Mouse (Mus musculus) left cerebral cortex, adult 9 months (tissue): ENCODE measurements around the gene Ms4a10.

Source experiments
- DNase-seq, 2 experiments: peaks; one replicate each; pipeline ENCODE4 v3.0.0; 2022; ENCODE audit warnings: low spot score in 2 of 2

The Ms4a10 gene

GRCm38 (mm10) chr19:10959085-10959977, 15.1 kb downstream of the Ms4a10 start:
- no peak for DNase-seq

- DNase-seq = peak in 1 of 2 experiments; percentile 48
Measured at GRCm38 (mm10) chr19:10952021-10952939, 22.2 kb downstream of the Ms4a10 start.

- no peak for DNase-seq
Measured at GRCm38 (mm10) chr19:10949558-10949957, 24.9 kb downstream of the Ms4a10 start.

- DNase-seq = peak; percentile 92 to 96
Measured at GRCm38 (mm10) chr19:10949112-10949511, 25.4 kb downstream of the Ms4a10 start, which contains the start of gene Ccdc86. Ccdc86 (minus strand) TSS chr19:10949266.

GRCm38 (mm10) chr19:10948416-10948815, 26.1 kb downstream of the Ms4a10 start:
- DNase-seq = no peak

- DNase-seq = no peak
Measured at GRCm38 (mm10) chr19:10947219-10947618, 27.3 kb downstream of the Ms4a10 start.

GRCm38 (mm10) chr19:10946506-10946905, 28.0 kb downstream of the Ms4a10 start:
- no peak for DNase-seq

GRCm38 (mm10) chr19:10943955-10944354, 30.5 kb downstream of the Ms4a10 start:
- DNase-seq = no peak

GRCm38 (mm10) chr19:10940801-10941457, 33.5 kb downstream of the Ms4a10 start:
- no peak for DNase-seq

GRCm38 (mm10) chr19:10940097-10940800, 34.2 kb downstream of the Ms4a10 start:
- peak in 1 of 2 experiments; percentile 68 for DNase-seq

GRCm38 (mm10) chr19:10938771-10939170, 35.7 kb downstream of the Ms4a10 start:
- no peak for DNase-seq

GRCm38 (mm10) chr19:10937110-10937563, 37.3 kb downstream of the Ms4a10 start, which contains the start of gene Ptgdr2:
Ptgdr2 (plus strand) TSS chr19:10937160.
- DNase-seq = no peak

GRCm38 (mm10) chr19:10936077-10936476, 38.4 kb downstream of the Ms4a10 start:
- no peak for DNase-seq

GRCm38 (mm10) chr19:10935029-10935428, 39.4 kb downstream of the Ms4a10 start:
- DNase-seq = no peak

- DNase-seq = no peak
Measured at GRCm38 (mm10) chr19:10930641-10931040, 43.8 kb downstream of the Ms4a10 start.

GRCm38 (mm10) chr19:10926666-10927065, 47.8 kb downstream of the Ms4a10 start:
- DNase-seq = no peak

GRCm38 (mm10) chr19:10926123-10926621, 48.3 kb downstream of the Ms4a10 start:
- DNase-seq = no peak

- DNase-seq = no peak
Measured at GRCm38 (mm10) chr19:10924220-10924619, 50.2 kb downstream of the Ms4a10 start.

GRCm38 (mm10) chr19:10921058-10921457, 53.4 kb downstream of the Ms4a10 start:
- no peak for DNase-seq

GRCm38 (mm10) chr19:10920532-10920931, 53.9 kb downstream of the Ms4a10 start, which contains the start of gene Zp1:
Zp1 (minus strand) TSS chr19:10920632.
- DNase-seq = no peak
